Mouse (Mus musculus) hindbrain, embryonic 11.5 days (tissue): ENCODE measurements around the gene Il27ra. TPM values are rescaled to one million over a fixed set of nuclear protein-coding genes. Genes with fewer than 3 reads are reported as not detected.

ENCODE experiments used
- ATAC-seq: fragments of 200-750 bp; cut with Nextera tagmentation; 2 replicates; pipeline ENCODE4 v1.8.0; 2017; ENCODE audit warnings: mild to moderate bottlenecking, moderate TSS enrichment, moderate library complexity; ENCODE audit not compliant: low FRiP score
- DNase-seq: peaks from one replicate; pipeline ENCODE4 v3.0.0-alpha.2; 2015; ENCODE audit warnings: low spot score
- H3K27ac ChIP-seq: fragments of 300-500 bp; sonication (generic); 2 replicates; pipeline ENCODE4 v1.5.1; 2014; ENCODE audit warnings: mild to moderate bottlenecking, low read depth, low read length
- H3K27me3 ChIP-seq: fragments of 300-500 bp; sonication (generic); 2 replicates; pipeline ENCODE4 v1.6.1; 2014; ENCODE audit warnings: mild to moderate bottlenecking, low read length, moderate library complexity, mixed read lengths; ENCODE audit not compliant: control insufficient read depth, insufficient read depth
- H3K36me3 ChIP-seq: fragments of 300-500 bp; sonication (generic); 2 replicates; pipeline ENCODE4 v1.6.1; 2014; ENCODE audit warnings: mild to moderate bottlenecking, low read length, moderate library complexity, mixed read lengths; ENCODE audit not compliant: control insufficient read depth, insufficient read depth
- H3K4me1 ChIP-seq: fragments of 300-500 bp; sonication (generic); replicated peaks from 2 replicates; pipeline ENCODE4 v1.6.1; 2014; ENCODE audit warnings: low read length, mixed read lengths; ENCODE audit not compliant: control insufficient read depth, insufficient read depth
- H3K4me2 ChIP-seq: fragments of 300-500 bp; sonication (generic); replicated peaks from 2 replicates; pipeline ENCODE4 v1.6.1; 2014; ENCODE audit warnings: mild to moderate bottlenecking, low read depth, low read length
- H3K4me3 ChIP-seq: fragments of 300-500 bp; sonication (generic); 2 replicates; pipeline ENCODE4 v1.5.1; 2014; ENCODE audit warnings: low read depth, low read length
- H3K9ac ChIP-seq: fragments of 300-500 bp; sonication (generic); 2 replicates; pipeline ENCODE4 v1.6.1; 2014; ENCODE audit warnings: low read depth, low read length
- H3K9me3 ChIP-seq: fragments of 300-500 bp; sonication (generic); 2 replicates; pipeline ENCODE4 v1.6.1; 2016; ENCODE audit warnings: low read length; ENCODE audit not compliant: control insufficient read depth
- WGBS: fragments of 180-500 bp; shearing (Covaris S2); extraction: QIAGEN DNeasy Blood & Tissue Kit; methylation state at CpG from one replicate; pipeline ENCODE4 v1.1.7; 2014; 5-methylcytosine and 5-hydroxymethylcytosine counted together
- polyA plus RNA-seq: library from polyadenylated mRNA; unstranded; fragments of >200 nt; fragmentation: Nextera tagmentation; extraction: Ambion mirVana; gene quantifications from 2 replicates; pipeline ENCODE4 v1.2.1, GENCODE M21; 2014

Gene Il27ra
- polyA plus RNA-seq, 1 experiment from 2014 or later, result not detected

- DNase-seq (peak; percentile 82), ATAC-seq (peak; percentile 31; the same call in 1 of the 2 replicates)
- H3K4me2 ChIP-seq, result peak overlapping the region; percentile 84
- H3K27ac ChIP-seq, result peak overlapping the region; percentile 79
- H3K27me3 ChIP-seq, result peaks cover 27% of the 10 kb centered on the region
- peak overlapping the region; percentile 67 for H3K9ac ChIP-seq
- H3K36me3 ChIP-seq, result peaks cover 5% of the 10 kb centered on the region; the same call in 1 of the 2 replicates
- 1% methylated on average over 53 of the region's 92 CpGs for WGBS
- peak overlapping the region; percentile 70 for H3K4me3 ChIP-seq
- peaks cover 14% of the 10 kb centered on the region for H3K4me1 ChIP-seq
- H3K9me3 ChIP-seq, result no peaks in the 10 kb centered on the region
Observed at GRCm38 (mm10) chr8:83998231-83999056, 43.9 kb downstream of the Il27ra start.

- Histone ChIP-seq H3K4me3 (peak within 1 kb of the TSS; percentile 70), H3K9ac (peak within 1 kb of the TSS; percentile 85), H3K9me3 (no peaks in the 10 kb centered on the region), H3K36me3 (peaks cover 5% of the 10 kb centered on the region; the same call in 1 of the 2 replicates), H3K27ac (peak within 1 kb of the TSS; percentile 97), H3K27me3 (peaks cover 27% of the 10 kb centered on the region), H3K4me1 (peaks cover 14% of the 10 kb centered on the region), H3K4me2 (peak within 1 kb of the TSS; percentile 84)
- DNase-seq (peak; percentile 75), ATAC-seq (no peak)
- WGBS, result under 1% methylated on average over 49 of the region's 112 CpGs
Observed at GRCm38 (mm10) chr8:83997511-83998141, 44.8 kb downstream of the Il27ra start, which contains the start of gene Samd1. Gene Samd1, plus strand, starts transcription at chr8:83997672.

- H3K4me3 ChIP-seq, result peak overlapping the region; percentile 70
- peaks cover 5% of the 10 kb centered on the region; the same call in 1 of the 2 replicates for H3K36me3 ChIP-seq
- H3K27me3 ChIP-seq, result peaks cover 21% of the 10 kb centered on the region
- peak overlapping the region; percentile 97 for H3K27ac ChIP-seq
- DNase-seq (peak; percentile 85), ATAC-seq (peak; percentile 85)
- peak overlapping the region; percentile 85 for H3K9ac ChIP-seq
- H3K4me2 ChIP-seq, result peak overlapping the region; percentile 80
- WGBS, result 0% methylated on average over 32 of the region's 103 CpGs
- H3K9me3 ChIP-seq, result no peaks in the 10 kb centered on the region
- H3K4me1 ChIP-seq, result peaks cover 14% of the 10 kb centered on the region
Observed at GRCm38 (mm10) chr8:83996567-83997505, 45.6 kb downstream of the Il27ra start.

- Histone ChIP-seq H3K36me3 (peaks cover 10% of the 10 kb centered on the region; the same call in 1 of the 2 replicates), H3K27me3 (peaks cover 13% of the 10 kb centered on the region), H3K4me2 (peak overlapping the region; percentile 80), H3K4me1 (peaks cover 9% of the 10 kb centered on the region), H3K9me3 (no peaks in the 10 kb centered on the region), H3K27ac (no peak overlapping the region), H3K9ac (no peak overlapping the region), H3K4me3 (no peak overlapping the region; the same call in 1 of the 2 replicates)
- DNase-seq (no peak), ATAC-seq (peak; percentile 18; the same call in 1 of the 2 replicates)
- WGBS, result 12% methylated on average over 12 of the region's 12 CpGs
Observed at GRCm38 (mm10) chr8:83995973-83996372, 46.4 kb downstream of the Il27ra start.

GRCm38 (mm10) chr8:83994030-83994429 is 48.4 kb downstream of the Il27ra start:
- no peaks in the 10 kb centered on the region for H3K27me3 ChIP-seq
- H3K9ac ChIP-seq, result no peak overlapping the region
- H3K4me3 ChIP-seq, result no peak overlapping the region
- no peak overlapping the region for H3K4me2 ChIP-seq
- WGBS, result 87% methylated on average over 3 of the region's 3 CpGs
- no peaks in the 10 kb centered on the region for H3K9me3 ChIP-seq
- peaks cover 4% of the 10 kb centered on the region for H3K4me1 ChIP-seq
- no peak overlapping the region for H3K27ac ChIP-seq
- ATAC-seq (no peak), DNase-seq (no peak)
- H3K36me3 ChIP-seq, result 0 out of 2 replicates have a peak, but pooled peaks cover 5% of the 10 kb centered on the region

GRCm38 (mm10) chr8:83992488-83992887 is 49.9 kb downstream of the Il27ra start:
- Histone ChIP-seq H3K9me3 (no peaks in the 10 kb centered on the region), H3K4me2 (no peak overlapping the region), H3K9ac (no peak overlapping the region), H3K4me3 (no peak overlapping the region), H3K36me3 (0 out of 2 replicates have a peak, but pooled peaks cover 9% of the 10 kb centered on the region), H3K4me1 (no peaks in the 10 kb centered on the region), H3K27me3 (no peaks in the 10 kb centered on the region), H3K27ac (no peak overlapping the region)
- DNase-seq (no peak), ATAC-seq (no peak)
- WGBS, result 77% methylated on average over 2 of the region's 2 CpGs

- DNase-seq (no peak), ATAC-seq (no peak)
- Histone ChIP-seq H3K27ac (no peak overlapping the region), H3K9ac (no peak overlapping the region), H3K27me3 (no peaks in the 10 kb centered on the region), H3K4me2 (no peak overlapping the region), H3K9me3 (no peaks in the 10 kb centered on the region), H3K4me3 (no peak overlapping the region), H3K4me1 (no peaks in the 10 kb centered on the region), H3K36me3 (peaks cover 17% of the 10 kb centered on the region)
- 95% methylated on average over 14 of the region's 14 CpGs for WGBS
Observed at GRCm38 (mm10) chr8:83990170-83990569, 52.2 kb downstream of the Il27ra start.

- Histone ChIP-seq H3K4me3 (no peak overlapping the region), H3K4me1 (no peaks in the 10 kb centered on the region), H3K9ac (no peak overlapping the region), H3K27me3 (no peaks in the 10 kb centered on the region), H3K4me2 (no peak overlapping the region), H3K36me3 (peaks cover 17% of the 10 kb centered on the region), H3K27ac (no peak overlapping the region), H3K9me3 (no peaks in the 10 kb centered on the region)
- 84% methylated on average over 7 of the region's 7 CpGs for WGBS
- no peak for ATAC-seq
- DNase-seq, result no peak
Observed at GRCm38 (mm10) chr8:83989243-83989642, 53.1 kb downstream of the Il27ra start.
